Mouse (Mus musculus) lung, adult 18-20 months (tissue): ENCODE results near the gene Slc6a12.

ENCODE experiments used
- DNase-seq, 2 experiments: peaks; one replicate each; pipeline ENCODE4 v3.0.0; 2022; ENCODE audit warnings: mixed read lengths in 2 of 2

Gene Slc6a12

DNA sequence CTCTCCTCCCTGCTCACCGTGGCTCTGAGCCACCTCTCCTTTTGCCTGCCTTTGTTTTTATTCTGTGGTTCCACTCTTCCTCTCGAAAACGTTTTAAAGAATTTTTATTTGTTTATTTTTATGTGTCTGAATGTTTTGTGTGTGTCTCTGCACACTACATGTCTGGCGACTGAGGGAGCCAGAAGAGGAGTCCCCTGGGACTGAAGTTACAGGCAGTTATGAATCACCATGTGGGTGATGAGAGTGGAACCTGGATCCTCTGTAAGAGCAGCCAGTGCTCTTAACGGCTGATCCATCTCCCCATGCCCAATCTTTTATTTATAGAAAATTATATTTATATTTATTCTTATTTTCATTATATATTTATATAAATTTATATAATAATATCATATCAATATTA, 1.5 kb downstream of the Slc6a12 start:
- no peak for DNase-seq

DNA sequence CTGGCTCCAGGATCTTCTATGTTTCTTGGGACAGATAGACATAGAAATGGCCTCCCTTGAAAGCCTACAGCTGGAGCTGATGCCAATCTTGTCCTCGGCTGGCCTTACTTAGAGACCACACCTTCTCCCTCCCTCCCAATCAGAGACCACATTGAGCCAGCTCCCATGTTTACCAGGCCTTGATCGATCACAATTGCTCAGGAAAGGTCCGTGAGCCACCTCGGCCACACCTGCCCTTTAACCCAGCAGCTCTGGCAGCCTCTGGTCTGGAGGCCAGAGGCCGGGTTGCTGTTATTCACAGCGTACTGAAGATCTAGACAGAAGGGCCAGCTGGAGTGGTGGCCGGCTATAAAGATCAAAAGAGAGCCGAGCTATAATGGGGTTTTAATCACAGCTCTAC, 3.6 kb downstream of the Slc6a12 start:
- no peak for DNase-seq

DNA sequence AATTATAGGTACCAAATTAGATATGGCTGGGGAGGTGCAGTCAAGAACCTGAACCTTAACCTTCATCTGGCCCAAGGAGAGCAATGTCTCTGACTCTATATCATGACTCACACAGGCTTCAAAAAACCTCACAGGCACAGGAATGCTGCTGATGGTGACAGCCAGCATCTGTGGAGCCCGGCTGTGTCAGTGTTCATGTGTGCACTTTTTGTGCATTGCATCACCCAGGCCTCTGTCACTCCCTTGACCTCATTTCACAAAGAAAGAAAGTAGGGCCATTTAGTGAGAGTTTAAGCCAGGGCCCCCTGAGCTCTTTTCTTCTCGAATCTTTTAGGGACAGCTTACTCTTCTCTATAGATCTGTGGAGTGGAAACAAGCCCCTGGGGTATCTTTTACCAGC, 9.4 kb downstream of the Slc6a12 start:
- DNase-seq: no peak

DNA sequence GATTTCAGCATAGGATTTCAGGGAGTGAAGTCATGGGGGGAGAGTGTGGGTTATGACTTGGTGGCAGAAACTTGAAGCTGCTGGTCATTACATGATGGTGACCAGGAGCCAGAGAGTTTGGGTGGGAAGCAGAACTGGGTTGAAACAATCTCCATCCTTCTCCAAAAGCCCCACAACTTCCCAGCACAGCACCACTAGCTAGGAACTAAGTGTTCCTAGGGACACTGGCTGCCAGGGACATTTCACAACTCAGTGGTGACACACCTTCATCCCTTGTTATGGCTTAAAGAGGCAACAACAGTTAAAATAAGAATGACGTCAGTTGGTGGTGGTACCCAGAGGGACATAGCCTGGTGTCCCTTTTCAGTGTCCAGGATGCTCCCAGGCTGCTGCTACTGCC, 13.2 kb downstream of the Slc6a12 start:
- no peak for DNase-seq

DNA sequence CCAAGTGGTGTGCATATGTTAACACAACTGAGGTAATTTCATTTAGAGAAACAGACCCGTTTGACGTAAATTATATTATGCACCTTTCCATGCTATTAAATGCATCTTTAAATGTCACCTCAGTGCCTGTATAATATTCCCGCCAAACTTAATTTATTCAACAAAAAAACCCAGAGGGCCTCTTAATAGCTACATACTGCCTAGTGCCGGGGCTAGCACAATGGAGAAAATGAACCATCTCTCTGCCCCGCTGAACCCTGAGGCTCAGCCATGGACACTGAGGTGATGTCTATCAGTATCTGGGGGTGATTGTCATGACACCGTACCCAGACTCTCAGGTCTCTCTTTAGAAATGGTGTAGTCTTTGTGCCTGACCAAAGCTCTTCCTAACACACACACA, 14.4 kb downstream of the Slc6a12 start:
- no peak for DNase-seq

DNA sequence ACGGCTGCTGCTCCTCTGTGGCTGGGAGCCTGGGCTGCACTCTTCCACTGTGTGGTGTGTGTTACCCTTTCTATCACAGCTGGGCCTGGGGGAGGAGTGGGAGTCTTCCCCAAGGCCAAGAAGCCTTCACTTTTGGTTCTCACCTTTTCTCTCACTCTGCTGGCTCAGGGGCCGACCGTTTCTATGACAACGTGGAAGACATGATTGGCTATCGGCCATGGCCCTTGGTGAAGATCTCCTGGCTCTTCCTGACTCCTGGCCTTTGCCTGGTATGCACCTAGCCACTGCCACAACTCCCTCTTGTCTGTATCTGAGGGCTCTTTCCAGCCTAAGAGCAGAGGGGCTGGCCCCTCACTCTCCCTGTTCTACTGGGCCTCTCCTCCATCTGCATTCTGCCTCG, 20.2 kb downstream of the Slc6a12 start:
- DNase-seq: no peak

DNA sequence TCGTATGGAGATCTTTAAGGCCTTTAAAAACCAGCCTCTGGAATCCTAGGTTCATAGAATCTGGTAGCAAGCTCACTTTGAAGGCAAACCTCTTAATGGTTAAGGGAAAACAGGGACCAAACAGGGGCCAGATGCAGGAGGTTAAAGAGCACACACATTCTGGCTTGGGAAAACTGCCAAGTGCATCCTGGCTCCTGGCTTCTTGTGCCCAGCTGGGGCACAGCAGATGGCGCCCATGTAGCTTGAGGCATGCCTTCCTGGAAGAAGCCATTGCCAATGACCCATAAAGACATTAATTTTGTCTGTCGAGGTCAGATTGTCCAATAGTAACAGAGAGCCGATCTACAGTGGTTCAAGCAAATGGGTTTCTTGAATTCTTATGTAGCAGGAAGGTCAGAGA, 21.1 kb downstream of the Slc6a12 start:
- DNase-seq: no peak

DNA sequence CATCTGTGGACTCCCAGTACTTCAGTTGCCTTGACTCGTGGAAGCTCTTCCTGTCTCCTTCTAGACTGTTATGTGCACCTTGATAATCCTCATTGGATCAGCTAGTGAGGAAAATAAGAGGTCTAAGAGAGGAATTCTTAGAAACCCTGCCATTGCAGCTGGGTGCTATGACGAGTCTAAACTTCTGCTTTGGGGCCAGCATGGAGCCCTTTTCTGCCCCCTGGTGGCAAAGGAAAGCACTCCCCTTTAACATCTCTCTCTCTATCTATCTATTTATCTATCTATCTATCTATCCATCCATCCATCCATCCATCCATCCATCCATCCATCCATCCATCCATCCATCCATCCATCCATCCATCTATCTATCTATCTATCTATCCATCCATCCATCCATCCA, 23.7 kb downstream of the Slc6a12 start:
- peak in 1 of 2 experiments; percentile 28 for DNase-seq

DNA sequence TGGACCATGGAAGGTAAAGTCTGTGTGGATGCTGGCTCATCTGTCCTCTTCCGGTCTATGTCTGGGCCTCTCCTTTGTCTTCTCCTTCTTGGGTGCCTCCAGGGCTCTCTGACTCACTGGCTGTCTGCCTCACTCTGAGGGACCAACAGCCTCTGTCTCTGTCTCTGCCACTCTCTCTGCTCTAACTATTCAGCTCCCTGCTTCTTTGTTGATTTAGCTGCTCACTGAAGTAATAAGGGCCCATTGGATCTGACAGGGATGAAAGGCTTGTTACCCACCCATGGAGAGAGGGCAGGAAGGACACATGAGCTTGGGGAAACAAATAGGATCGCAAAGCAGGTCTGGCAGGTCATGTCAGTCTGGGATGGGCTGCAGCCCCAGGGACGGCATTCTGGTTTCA, 24.2 kb downstream of the Slc6a12 start:
- DNase-seq: no peak

DNA sequence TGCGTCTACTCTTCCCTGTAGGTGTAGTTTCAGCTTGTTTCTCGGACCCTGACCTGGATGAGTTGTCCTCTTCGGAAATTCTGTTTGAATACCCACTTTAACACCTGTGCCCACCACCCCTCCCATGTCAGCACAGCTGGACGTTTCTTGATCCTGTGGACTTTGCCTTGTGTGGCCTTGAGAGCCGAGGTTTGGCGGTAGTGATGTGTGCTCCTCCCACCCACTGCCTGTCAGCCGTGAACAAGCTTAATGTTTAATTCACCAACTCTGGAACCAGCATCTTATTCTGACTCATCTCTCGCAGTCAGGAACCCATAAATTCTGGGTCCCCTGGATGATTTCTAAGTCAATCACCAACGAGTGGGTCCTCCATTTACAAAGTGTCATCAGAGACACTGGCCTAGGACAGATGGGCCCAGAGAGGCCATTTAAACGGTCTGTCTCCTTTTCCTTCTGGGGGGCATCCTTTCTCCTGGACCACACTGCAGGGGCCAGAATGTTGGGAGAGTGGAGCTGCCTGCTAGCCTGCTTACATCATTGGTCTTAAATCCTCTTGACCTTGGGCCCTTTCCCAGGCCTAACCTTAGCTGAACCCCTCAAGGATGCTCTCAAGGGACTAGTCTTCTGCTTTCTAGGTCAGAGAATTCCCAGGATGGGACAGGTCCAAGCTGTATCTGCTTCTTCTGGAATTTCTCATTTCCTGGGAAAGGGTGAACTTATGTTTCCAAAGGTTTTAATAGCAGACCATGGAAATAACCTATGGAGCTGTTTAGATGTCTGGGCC, 28.5 kb downstream of the Slc6a12 start:
- no peak for DNase-seq

DNA sequence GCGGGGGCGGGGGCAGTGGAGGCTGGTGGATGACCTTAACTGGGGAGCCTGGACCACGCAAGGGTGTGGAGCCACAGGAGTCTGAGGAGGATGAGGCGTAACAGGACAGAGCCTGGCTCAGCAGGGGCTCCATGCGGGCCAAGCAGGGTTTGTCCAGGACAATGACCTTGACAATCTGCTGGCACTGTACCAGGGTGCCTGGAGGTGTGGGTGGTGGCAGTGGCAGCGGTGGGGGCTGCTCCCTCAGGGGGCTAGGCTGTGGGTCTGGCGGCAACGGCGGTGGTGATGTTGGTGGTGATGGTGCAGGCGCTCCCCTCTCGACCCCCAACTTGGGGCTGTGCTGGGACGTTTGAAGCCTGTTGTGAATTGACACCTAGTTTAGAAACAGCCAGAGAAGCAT, 33.3 kb downstream of the Slc6a12 start:
- no peak for DNase-seq

DNA sequence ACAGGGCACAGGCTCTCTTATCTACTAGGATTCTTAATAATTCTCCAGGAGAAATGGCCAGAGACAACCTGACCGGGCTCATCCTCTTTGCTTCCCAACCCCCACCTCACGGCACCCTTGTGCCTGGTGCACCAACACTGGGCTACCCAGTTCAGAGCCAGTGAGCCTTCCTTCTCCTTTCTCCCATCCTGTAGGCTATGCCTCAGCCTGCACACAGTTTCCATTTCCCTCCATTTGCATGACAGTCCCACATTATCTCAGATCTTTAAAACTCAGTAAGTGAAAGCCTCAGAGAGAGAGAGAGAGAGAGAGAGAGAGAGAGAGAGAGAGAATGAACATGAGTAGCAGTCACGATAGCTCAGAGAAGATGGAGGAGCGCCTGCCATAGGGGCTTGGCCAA, 35.4 kb downstream of the Slc6a12 start:
- no peak for DNase-seq

DNA sequence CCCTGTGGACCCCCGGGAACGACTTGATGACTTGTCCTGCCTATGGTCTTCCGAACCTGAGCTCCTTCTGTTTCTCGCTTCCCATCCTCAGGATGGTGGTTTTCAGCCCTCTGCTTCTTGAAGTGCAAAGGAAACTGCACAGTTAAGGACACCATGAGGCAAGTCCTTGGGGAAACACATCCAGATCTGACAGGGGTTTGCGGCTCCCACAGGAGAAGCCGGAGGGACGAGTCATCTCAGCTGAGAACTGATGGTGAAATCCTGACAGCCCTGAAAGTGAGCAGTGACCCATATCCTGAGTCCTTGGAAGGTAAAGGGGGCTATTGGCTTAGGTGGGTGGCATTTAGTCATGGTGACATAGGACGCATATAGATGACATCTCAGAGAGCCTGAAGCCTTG, 37.7 kb downstream of the Slc6a12 start:
- DNase-seq: no peak

DNA sequence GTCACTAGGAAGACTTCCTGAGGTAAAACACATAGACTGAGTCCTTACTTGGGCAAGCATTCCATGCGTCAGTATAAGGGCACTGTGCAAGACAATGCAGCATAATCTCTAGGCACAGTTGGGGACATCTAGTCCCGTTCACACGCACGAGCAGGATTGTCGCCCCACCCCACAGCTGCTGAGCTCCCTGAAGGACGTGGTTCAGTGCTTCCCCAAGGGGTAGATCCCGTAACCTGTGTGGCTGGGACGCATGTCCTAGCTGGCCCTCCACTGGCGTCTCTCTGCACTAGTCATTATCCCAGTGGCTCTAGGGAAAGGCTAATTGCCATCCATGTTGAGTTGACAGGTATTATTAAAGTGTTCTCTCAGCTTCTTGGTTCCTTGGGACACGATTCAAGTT, 39.2 kb downstream of the Slc6a12 start:
- DNase-seq: no peak

DNA sequence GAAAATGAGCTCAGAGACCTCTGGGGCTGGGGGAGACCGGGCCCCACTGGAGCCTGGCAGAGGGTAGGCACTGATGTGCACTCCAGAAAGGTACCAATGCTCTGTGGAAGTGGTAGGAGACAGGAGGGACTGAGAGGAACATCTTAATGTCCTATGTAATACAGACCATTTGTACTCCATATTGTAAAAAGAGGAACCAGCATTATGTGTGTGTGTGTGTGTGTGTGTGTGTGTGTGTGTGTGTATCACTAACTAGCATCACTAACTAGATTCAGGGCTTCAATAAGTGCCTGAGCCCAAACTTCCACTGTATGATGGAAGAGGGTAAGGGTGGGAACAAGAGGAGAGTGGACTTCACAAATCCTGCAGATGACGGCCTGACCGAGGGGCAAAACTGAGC, 42.5 kb downstream of the Slc6a12 start:
- DNase-seq: no peak

DNA sequence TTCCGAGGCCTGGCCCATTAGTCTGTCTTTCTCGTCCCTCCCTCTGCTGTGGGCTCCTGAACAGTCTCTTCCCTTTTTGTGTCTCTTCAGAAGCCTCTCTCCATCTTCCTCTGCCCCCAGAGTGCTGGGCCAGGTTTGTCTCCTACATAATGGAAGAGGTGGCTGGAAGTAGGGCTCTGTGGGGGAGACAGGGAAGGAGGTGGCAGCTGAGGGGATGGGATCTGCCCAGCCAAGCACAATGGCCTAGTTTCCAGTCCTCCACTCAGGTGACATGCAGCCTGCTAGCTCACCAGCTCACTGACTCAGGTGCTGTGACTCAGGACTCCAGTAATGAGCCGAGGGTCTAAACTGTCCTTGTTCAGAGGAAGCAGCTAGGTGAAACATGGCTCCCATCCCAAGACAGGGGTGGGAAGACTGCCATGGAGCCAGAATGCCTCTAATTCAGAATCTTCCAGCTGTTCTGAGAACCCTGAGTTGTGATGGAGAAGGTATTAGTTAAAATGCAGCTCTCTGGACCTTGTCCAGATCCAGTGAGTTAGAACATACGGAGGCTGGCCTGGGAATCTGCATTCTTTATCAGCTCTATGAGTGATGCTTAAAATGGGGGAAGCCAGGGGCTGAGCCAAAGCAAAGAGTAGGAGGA, 49.9 kb downstream of the Slc6a12 start:
- DNase-seq: no peak

DNA sequence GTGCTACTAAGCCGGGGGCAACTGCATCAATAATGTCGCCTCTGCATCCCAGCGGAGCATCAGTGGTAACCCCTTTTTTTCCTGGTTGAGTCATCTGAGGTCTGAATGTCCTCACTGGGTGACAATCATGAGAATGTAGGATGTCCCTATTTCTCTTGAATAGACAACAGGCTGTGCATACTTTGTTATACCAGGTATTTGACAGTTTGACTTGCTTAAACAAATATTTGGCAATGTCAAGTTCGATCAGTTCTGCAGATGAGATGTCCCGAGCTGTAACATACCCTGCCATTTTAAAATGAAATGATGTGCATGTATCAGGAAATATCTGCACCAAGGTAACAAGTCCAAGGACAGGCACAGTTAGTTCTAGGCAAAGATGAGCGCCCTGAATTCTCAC, 58.3 kb downstream of the Slc6a12 start:
- no peak for DNase-seq

DNA sequence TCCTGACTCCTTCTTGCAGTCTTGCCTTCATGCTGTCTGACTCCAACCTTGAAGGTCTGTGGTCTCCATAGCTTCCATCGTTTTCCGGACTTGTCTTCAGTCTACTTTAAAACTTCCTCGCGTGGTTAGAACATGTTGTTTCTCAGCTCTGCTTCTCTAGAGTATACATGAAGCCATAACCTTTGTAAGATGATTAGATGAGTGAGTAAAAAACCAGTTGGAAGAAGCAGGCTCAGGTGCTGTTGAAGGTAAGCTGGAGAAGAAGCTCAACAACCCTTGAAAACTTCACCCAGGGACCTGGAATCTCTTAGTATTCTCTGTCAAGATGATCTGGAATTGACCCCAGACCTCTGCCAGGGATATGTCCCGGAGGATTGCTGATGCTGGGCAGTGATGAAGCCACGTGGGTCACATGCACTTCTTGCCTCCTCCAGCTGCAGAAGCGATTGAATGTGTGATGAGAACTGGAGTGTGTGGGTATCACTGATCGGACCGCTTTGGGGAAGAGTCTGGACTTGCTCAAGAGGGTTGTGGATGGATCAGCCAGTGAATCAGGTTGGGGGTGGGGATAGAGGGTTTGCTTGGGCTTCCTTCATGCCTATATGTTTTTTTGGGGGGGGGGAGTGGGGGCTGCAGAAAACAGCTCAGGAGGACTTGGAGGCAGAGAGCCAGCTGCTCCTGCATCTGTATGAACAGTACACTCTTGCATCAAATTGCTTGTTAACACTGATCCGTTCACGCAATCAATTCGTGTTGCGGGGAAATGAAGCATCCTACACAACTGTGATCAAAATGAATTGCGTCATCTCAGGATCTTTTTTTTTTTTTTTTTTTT, 59.2 kb downstream of the Slc6a12 start:
- no peak for DNase-seq

DNA sequence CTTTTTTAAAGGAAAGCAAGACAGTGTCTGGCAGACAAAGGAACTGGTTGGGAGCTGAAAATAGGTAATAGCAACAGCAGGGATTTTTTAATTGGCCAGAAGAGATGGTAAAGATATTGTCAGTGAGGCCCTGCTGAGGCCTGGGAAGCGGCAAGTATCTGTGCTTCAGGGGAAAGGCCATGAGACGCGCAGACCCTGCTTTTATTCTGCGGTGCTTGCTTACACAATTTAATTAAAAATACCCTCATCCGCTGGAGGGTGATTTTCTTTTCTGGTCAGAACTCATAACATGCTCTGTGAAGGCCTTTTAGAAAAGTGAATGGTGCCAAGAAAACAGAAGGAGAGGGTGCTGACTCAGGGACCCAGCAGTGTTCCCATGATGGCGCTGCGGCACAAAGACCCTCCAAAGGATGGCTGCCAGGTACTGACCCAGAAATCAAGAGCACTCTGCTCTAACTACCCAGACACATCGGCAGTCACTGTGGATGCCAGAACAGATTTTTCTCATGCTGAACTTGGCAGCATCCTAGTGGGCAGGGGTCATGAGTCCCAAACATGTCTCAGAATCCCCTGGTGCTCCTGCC, 59.9 kb downstream of the Slc6a12 start:
- DNase-seq: no peak

DNA sequence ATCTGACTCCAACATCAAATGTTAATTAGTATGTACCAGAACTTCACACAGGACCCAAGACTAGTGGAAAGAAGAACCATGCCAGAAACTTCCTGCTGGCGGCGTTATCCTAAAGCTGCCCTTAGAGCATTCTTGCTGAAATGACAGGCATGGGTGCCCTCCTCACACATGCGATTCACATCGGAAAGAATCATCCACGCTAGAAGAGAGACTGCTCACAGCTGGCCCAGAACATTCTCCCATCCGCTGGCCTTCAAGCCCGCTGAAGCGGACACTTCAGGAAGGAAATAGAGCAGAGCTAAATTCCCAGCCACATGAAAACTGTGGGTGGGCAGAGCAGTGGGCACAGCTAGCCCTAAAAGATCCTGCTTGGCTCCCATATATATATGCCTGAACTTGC, 62.4 kb downstream of the Slc6a12 start:
- DNase-seq: no peak

DNA sequence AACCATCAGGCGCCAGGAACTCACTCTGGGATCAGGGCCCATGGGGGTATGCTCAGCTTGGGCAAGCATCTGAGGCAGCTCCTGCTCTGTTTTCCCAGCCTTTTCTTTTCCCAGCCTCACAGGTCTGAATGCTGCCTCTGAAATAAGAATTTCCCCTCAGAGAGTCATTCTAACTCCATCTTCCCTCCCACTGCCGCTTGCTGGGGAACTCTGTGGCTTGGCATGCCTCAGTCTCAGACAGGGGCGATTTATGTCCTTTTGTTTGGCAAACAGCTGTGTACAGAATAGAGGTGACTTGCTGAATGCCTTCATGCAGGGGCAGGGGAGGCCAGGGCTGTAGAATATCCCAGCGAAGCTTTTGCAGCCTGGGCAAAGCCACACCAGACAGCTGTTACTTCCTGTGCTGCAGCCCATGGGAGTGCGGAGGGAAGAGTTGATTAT, 64.7 kb downstream of the Slc6a12 start:
- DNase-seq: no peak

DNA sequence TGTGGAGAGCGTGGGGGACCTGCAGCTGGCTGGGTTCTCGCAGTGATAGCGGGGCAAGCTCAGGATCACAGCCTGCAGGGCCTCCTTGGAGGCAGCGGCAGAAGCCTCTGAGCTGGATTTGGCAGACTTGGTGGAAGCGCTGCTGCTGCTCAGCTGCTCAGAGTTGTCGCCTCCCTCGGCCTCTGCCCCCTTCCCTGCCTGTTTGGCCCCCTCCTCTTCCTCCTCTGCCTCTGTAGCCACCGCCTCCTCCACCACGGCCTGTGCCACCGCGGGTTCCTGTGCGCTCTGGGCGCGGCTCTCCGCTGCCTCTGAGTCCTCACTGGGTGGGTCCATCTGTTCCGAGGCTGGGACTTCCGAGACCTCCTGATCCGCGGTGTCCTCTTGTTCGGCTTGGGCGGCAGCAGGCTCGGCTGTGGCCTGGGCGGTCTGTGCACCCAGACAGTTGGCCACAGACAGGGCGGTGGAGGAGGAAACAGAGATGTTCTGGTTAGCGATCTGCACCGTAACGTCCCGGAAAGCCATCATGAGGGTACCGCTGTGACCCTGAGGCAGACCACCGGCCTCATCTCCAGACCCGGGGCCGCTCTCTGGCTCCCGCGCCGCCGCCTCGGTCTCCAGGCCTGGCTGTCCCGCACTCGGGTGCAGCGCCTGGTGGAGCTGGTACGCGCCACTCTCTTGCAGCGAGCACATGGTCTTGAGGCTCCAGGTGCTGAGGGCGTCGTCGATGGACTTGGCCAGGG, 69.9 kb downstream of the Slc6a12 start:
- DNase-seq: no peak
